Mouse (Mus musculus) heart, adult 11 months (tissue): ENCODE measurements at regions not wholly inside any gene's neighbourhood (a gene's known extent, or its start where the extent isn't known, plus 50 kb on each side); places are given as distances from the start of the nearest gene placed in this dataset.
A peak's percentile ranks its signal among the peaks of the same experiment; 100 is the strongest.

Source experiments
- DNase-seq: peaks from one replicate; pipeline ENCODE4 v3.0.0; 2022

GRCm38 (mm10) chr13:15283065-15283464 lies 180.0 kb upstream of the Gli3 start:
- DNase-seq = no peak

- peak; percentile 93 for DNase-seq
Measured at GRCm38 (mm10) chr13:15298457-15298856, 164.6 kb upstream of the Gli3 start.

GRCm38 (mm10) chr13:15325413-15325812 lies 137.6 kb upstream of the Gli3 start:
- DNase-seq = no peak

- DNase-seq = peak; percentile 88
Measured at GRCm38 (mm10) chr13:15326146-15326545, 136.9 kb upstream of the Gli3 start.

GRCm38 (mm10) chr13:15329561-15329960 lies 133.5 kb upstream of the Gli3 start:
- no peak for DNase-seq

- DNase-seq = no peak
Measured at GRCm38 (mm10) chr13:15343474-15343873, 119.6 kb upstream of the Gli3 start.

GRCm38 (mm10) chr13:15346866-15347265 lies 116.2 kb upstream of the Gli3 start:
- no peak for DNase-seq

GRCm38 (mm10) chr13:15366437-15366836 lies 96.6 kb upstream of the Gli3 start:
- no peak for DNase-seq

- DNase-seq = no peak
Measured at GRCm38 (mm10) chr13:15380081-15380480, 83.0 kb upstream of the Gli3 start.

GRCm38 (mm10) chr13:15395249-15395648 lies 67.8 kb upstream of the Gli3 start:
- DNase-seq = no peak

- no peak for DNase-seq
Measured at GRCm38 (mm10) chr13:15395694-15396093, 67.3 kb upstream of the Gli3 start.

GRCm38 (mm10) chr13:15398677-15399076 lies 64.4 kb upstream of the Gli3 start:
- no peak for DNase-seq
